Mouse (Mus musculus) midbrain, embryonic 11.5 days (tissue): ENCODE measurements at regions not wholly inside any gene's neighbourhood (a gene's known extent, or its start where the extent isn't known, plus 50 kb on each side); places are given as distances from the start of the nearest gene placed in this dataset.

Experiments used
- ATAC-seq: fragments of 200-750 bp; cut with Nextera tagmentation; 2 replicates; pipeline ENCODE4 v1.8.0; 2017; ENCODE audit warnings: moderate TSS enrichment, moderate library complexity; ENCODE audit not compliant: low FRiP score
- DNase-seq: peaks from one replicate; pipeline ENCODE4 v3.0.0; 2015; ENCODE audit warnings: low spot score; ENCODE audit errors: missing footprints
- H3K27ac ChIP-seq: fragments of 300-500 bp; sonication (generic); 2 replicates; pipeline ENCODE4 v1.5.1; 2014; ENCODE audit warnings: low read depth, low read length
- H3K27me3 ChIP-seq: fragments of 300-500 bp; sonication (generic); 2 replicates; pipeline ENCODE4 v1.6.1; 2014; ENCODE audit warnings: mild to moderate bottlenecking, low read length, moderate library complexity, mixed read lengths; ENCODE audit not compliant: control insufficient read depth, insufficient read depth
- H3K36me3 ChIP-seq: fragments of 300-500 bp; sonication (generic); 2 replicates; pipeline ENCODE4 v1.6.1; 2014; ENCODE audit warnings: mild to moderate bottlenecking, low read length, moderate library complexity, mixed read lengths; ENCODE audit not compliant: control insufficient read depth, insufficient read depth
- H3K4me1 ChIP-seq: fragments of 300-500 bp; sonication (generic); 2 replicates; pipeline ENCODE4 v1.6.1; 2014; ENCODE audit warnings: low read length; ENCODE audit not compliant: control insufficient read depth, insufficient read depth
- H3K4me2 ChIP-seq: fragments of 300-500 bp; sonication (generic); 2 replicates; pipeline ENCODE4 v1.6.1; 2014; ENCODE audit warnings: mild to moderate bottlenecking, moderate library complexity
- H3K4me3 ChIP-seq: fragments of 300-500 bp; sonication (generic); 2 replicates; pipeline ENCODE4 v1.5.1; 2014; ENCODE audit warnings: low read depth, low read length
- H3K9ac ChIP-seq: fragments of 300-500 bp; sonication (generic); 2 replicates; pipeline ENCODE4 v1.6.1; 2014; ENCODE audit warnings: low read length
- H3K9me3 ChIP-seq: fragments of 300-500 bp; sonication (generic); 2 replicates; pipeline ENCODE4 v1.6.1; 2016; ENCODE audit warnings: low read length; ENCODE audit not compliant: control insufficient read depth
- WGBS: fragments of 180-500 bp; shearing (Covaris S2); extraction: QIAGEN DNeasy Blood & Tissue Kit; methylation state at CpG from one replicate; pipeline ENCODE4 v1.1.7; 2014; 5-methylcytosine and 5-hydroxymethylcytosine counted together

DNA sequence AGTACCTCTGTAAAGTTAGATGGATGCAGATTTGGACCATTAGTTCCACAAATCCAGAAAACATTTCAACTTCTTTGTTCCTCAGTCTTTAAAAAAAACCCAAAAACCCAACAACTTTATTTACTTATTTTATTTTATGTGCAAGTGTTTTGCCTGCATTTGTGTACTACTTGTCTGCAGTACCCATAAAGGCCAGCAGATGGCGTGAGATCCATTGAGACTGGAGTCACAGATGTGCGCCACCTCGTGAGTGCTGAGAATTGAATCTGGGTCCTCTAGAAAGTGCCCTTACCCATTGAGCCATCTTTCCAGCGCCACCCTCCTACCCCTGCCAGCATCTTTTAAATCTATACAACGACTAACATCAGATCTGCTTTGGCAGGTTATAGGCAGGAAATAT lies 53.0 kb downstream of the Gm12689 start:
- H3K27me3 ChIP-seq: no peaks in the 10 kb centered on the region
- H3K4me2 ChIP-seq: no peak overlapping the region
- no peaks in the 10 kb centered on the region for H3K9me3 ChIP-seq
- no peak overlapping the region for H3K4me3 ChIP-seq
- DNase-seq: peak; percentile 88
- no peak overlapping the region for H3K9ac ChIP-seq
- H3K4me1 ChIP-seq: no peaks in the 10 kb centered on the region
- H3K27ac ChIP-seq: no peak overlapping the region
- no peak for ATAC-seq
- 65% methylated on average over 5 of the region's 5 CpGs for WGBS
- no peaks in the 10 kb centered on the region for H3K36me3 ChIP-seq

- Histone ChIP-seq H3K27ac (no peak overlapping the region), H3K4me1 (peaks cover 6% of the 10 kb centered on the region; the same call in 1 of the 2 replicates), H3K36me3 (no peaks in the 10 kb centered on the region), H3K27me3 (no peaks in the 10 kb centered on the region; the same call in 1 of the 2 replicates), H3K4me3 (no peak overlapping the region), H3K9me3 (no peaks in the 10 kb centered on the region), H3K4me2 (no peak overlapping the region), H3K9ac (no peak overlapping the region)
- WGBS: 22% methylated on average over 8 of the region's 8 CpGs
- DNase-seq (peak; percentile 85), ATAC-seq (no peak)
Observed at GRCm38 (mm10) chr4:99353122-99353774, 57.5 kb downstream of the Gm12689 start.

DNA sequence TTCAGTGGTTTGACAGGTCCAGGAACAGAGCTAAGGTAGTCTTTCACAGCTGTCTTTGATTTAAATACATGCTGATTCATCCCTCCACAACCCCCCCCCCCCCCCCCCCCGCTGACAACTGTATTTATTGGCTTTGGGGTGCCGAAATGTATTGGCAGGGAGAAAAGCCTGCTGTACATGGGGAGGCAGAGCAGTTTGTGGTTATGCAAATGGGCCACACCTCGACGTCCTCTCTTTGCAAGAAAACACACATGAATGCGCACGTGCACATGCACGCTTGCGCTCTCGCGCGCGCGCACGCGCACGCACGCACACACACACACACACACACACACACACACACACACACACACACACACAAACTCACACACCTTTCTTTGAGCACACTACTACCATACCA lies 58.5 kb downstream of the Gm12689 start:
- 61% methylated on average over 15 of the region's 17 CpGs for WGBS

GRCm38 (mm10) chr4:99354835-99355234 lies 59.1 kb downstream of the Gm12689 start:
- ATAC-seq (no peak), DNase-seq (no peak)
- Histone ChIP-seq H3K9me3 (no peaks in the 10 kb centered on the region; the same call in 1 of the 2 replicates), H3K27ac (no peak overlapping the region), H3K4me2 (peak overlapping the region; percentile 10; the same call in 1 of the 2 replicates), H3K36me3 (no peaks in the 10 kb centered on the region), H3K4me1 (peaks cover 6% of the 10 kb centered on the region; the same call in 1 of the 2 replicates), H3K27me3 (no peaks in the 10 kb centered on the region; the same call in 1 of the 2 replicates), H3K9ac (no peak overlapping the region), H3K4me3 (no peak overlapping the region)
- 32% methylated on average over 9 of the region's 9 CpGs for WGBS

More for the DNA sequence above, 58.5 kb downstream of the Gm12689 start:
- Histone ChIP-seq H3K27me3 (no peaks in the 10 kb centered on the region; the same call in 1 of the 2 replicates), H3K9ac (no peak overlapping the region), H3K4me2 (peak overlapping the region; percentile 10; the same call in 1 of the 2 replicates), H3K4me3 (no peak overlapping the region), H3K9me3 (no peaks in the 10 kb centered on the region), H3K36me3 (no peaks in the 10 kb centered on the region), H3K4me1 (peaks cover 6% of the 10 kb centered on the region; the same call in 1 of the 2 replicates), H3K27ac (no peak overlapping the region)
- ATAC-seq (no peak), DNase-seq (no peak)

DNA sequence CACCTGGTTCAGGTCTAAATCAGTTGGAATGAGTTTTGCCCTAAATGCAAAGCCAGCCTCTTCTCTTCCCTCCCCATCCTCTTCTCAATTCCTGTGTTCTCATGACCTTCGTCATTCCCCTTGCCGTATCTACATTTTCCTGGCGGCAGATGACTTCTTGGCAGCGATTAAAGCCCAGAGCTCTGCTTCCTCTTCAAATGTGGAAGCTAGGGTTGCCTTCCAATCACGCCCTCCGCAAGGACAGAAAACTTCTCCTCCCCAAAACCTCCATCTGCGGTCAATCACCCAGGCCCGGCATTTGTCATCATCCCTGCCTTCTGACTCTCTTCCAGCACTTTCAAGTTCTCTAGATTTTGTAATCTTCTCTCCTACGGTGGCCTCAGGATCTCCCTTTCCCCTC lies 72.3 kb downstream of the Gm12689 start:
- Histone ChIP-seq H3K9ac (no peak overlapping the region), H3K27ac (no peak overlapping the region), H3K36me3 (no peaks in the 10 kb centered on the region), H3K4me2 (no peak overlapping the region), H3K4me3 (no peak overlapping the region), H3K9me3 (no peaks in the 10 kb centered on the region), H3K27me3 (no peaks in the 10 kb centered on the region), H3K4me1 (no peaks in the 10 kb centered on the region)
- ATAC-seq (no peak), DNase-seq (peak; percentile 53)
- 91% methylated on average over 9 of the region's 9 CpGs for WGBS

GRCm38 (mm10) chr4:99371162-99371561 lies 75.5 kb downstream of the Gm12689 start:
- H3K4me2 ChIP-seq: no peak overlapping the region
- no peak overlapping the region for H3K27ac ChIP-seq
- DNase-seq (peak; percentile 23), ATAC-seq (no peak)
- no peaks in the 10 kb centered on the region for H3K36me3 ChIP-seq
- H3K9ac ChIP-seq: no peak overlapping the region
- peaks cover 4% of the 10 kb centered on the region for H3K27me3 ChIP-seq
- H3K4me1 ChIP-seq: no peaks in the 10 kb centered on the region; the same call in 1 of the 2 replicates
- WGBS: 89% methylated on average over 5 of the region's 5 CpGs
- no peaks in the 10 kb centered on the region for H3K9me3 ChIP-seq
- no peak overlapping the region for H3K4me3 ChIP-seq

- Histone ChIP-seq H3K4me2 (no peak overlapping the region), H3K36me3 (no peaks in the 10 kb centered on the region), H3K4me1 (peaks cover 6% of the 10 kb centered on the region), H3K27me3 (peaks cover 8% of the 10 kb centered on the region), H3K27ac (no peak overlapping the region), H3K9ac (no peak overlapping the region), H3K9me3 (no peaks in the 10 kb centered on the region), H3K4me3 (no peak overlapping the region)
- WGBS: 21% methylated on average over 1 of the region's 1 CpGs
- DNase-seq (peak; percentile 57), ATAC-seq (no peak)
Observed at GRCm38 (mm10) chr4:99376171-99376570, 80.5 kb downstream of the Gm12689 start.

GRCm38 (mm10) chr4:99376911-99377310 lies 81.2 kb downstream of the Gm12689 start:
- ATAC-seq (peak; percentile 50; the same call in 1 of the 2 replicates), DNase-seq (peak; percentile 87)
- Histone ChIP-seq H3K4me1 (peaks cover 6% of the 10 kb centered on the region), H3K36me3 (no peaks in the 10 kb centered on the region), H3K27me3 (peaks cover 8% of the 10 kb centered on the region), H3K9ac (no peak overlapping the region), H3K4me2 (no peak overlapping the region), H3K27ac (no peak overlapping the region), H3K4me3 (no peak overlapping the region), H3K9me3 (no peaks in the 10 kb centered on the region)
- WGBS: 12% methylated on average over 9 of the region's 9 CpGs

GRCm38 (mm10) chr4:99379983-99380382 lies 84.3 kb downstream of the Gm12689 start:
- H3K4me3 ChIP-seq: no peak overlapping the region
- no peaks in the 10 kb centered on the region for H3K36me3 ChIP-seq
- H3K4me2 ChIP-seq: no peak overlapping the region
- no peaks in the 10 kb centered on the region for H3K9me3 ChIP-seq
- no peak overlapping the region for H3K9ac ChIP-seq
- no peak for ATAC-seq
- no peak for DNase-seq
- H3K4me1 ChIP-seq: peaks cover 6% of the 10 kb centered on the region
- no peak overlapping the region for H3K27ac ChIP-seq
- WGBS: 83% methylated on average over 4 of the region's 4 CpGs
- H3K27me3 ChIP-seq: peaks cover 8% of the 10 kb centered on the region
